Mouse (Mus musculus): ENCODE measurements around the gene Pde6b.
A peak's percentile ranks its signal among the peaks of the same experiment; 100 is the strongest.

Pde6b gene

GRCm38 (mm10) chr5:108389744-108390143 is 1.6 kb downstream of the Pde6b start:
- no peak for DNase-seq (ENCODE audit: low spot score in 2 of 2)

- DNase-seq (ENCODE audit: low spot score in 2 of 2), result no peak
Measured at GRCm38 (mm10) chr5:108403453-108403852, 15.3 kb downstream of the Pde6b start.

GRCm38 (mm10) chr5:108405460-108405859 is 17.3 kb downstream of the Pde6b start:
- no peak for DNase-seq (ENCODE audit: low spot score in 2 of 2)

GRCm38 (mm10) chr5:108406977-108407376 is 18.8 kb downstream of the Pde6b start:
- DNase-seq (ENCODE audit: low spot score in 2 of 2), result no peak

GRCm38 (mm10) chr5:108414711-108415110 is 26.5 kb downstream of the Pde6b start:
- no peak for DNase-seq (ENCODE audit: low spot score in 2 of 2)

- DNase-seq (ENCODE audit: low spot score in 2 of 2), result no peak
Measured at GRCm38 (mm10) chr5:108422741-108423140, 34.5 kb downstream of the Pde6b start.

GRCm38 (mm10) chr5:108423427-108423826 is 35.2 kb downstream of the Pde6b start:
- no peak for DNase-seq (ENCODE audit: low spot score in 2 of 2)

- DNase-seq (ENCODE audit: low spot score in 2 of 2), result peak in 1 of 2 experiments; percentile 32
Measured at GRCm38 (mm10) chr5:108427186-108427585, 39.0 kb downstream of the Pde6b start.

GRCm38 (mm10) chr5:108431196-108431595 is 43.0 kb downstream of the Pde6b start:
- DNase-seq (ENCODE audit: low spot score in 2 of 2), result no peak

- DNase-seq (ENCODE audit: low spot score in 2 of 2), result peak; percentile 92 to 95
Measured at GRCm38 (mm10) chr5:108433804-108434587, 45.8 kb downstream of the Pde6b start, which contains the start of gene Atp5k. Gene Atp5k, minus strand, starts transcription at chr5:108434448.

GRCm38 (mm10) chr5:108436101-108436500 is 47.9 kb downstream of the Pde6b start:
- DNase-seq (ENCODE audit: low spot score in 2 of 2), result no peak

GRCm38 (mm10) chr5:108446973-108447372 is 58.8 kb downstream of the Pde6b start:
- DNase-seq (ENCODE audit: low spot score in 2 of 2), result peak in 1 of 2 experiments; percentile 23

- no peak for DNase-seq (ENCODE audit: low spot score in 2 of 2)
Measured at GRCm38 (mm10) chr5:108447857-108448256, 59.7 kb downstream of the Pde6b start.

GRCm38 (mm10) chr5:108448785-108449668 is 60.8 kb downstream of the Pde6b start, which contains the start of gene Mfsd7a:
Gene Mfsd7a, minus strand, starts transcription at chr5:108448891.
- DNase-seq (ENCODE audit: low spot score in 2 of 2), result peak; percentile 69 to 84

GRCm38 (mm10) chr5:108450837-108451540 is 62.8 kb downstream of the Pde6b start:
- DNase-seq (ENCODE audit: low spot score in 2 of 2), result no peak

- no peak for DNase-seq (ENCODE audit: low spot score in 2 of 2)
Measured at GRCm38 (mm10) chr5:108451611-108452010, 63.4 kb downstream of the Pde6b start.

- DNase-seq (ENCODE audit: low spot score in 2 of 2), result no peak
Measured at GRCm38 (mm10) chr5:108452422-108452821, 64.2 kb downstream of the Pde6b start.

- no peak for DNase-seq (ENCODE audit: low spot score in 2 of 2)
Measured at GRCm38 (mm10) chr5:108454094-108454493, 65.9 kb downstream of the Pde6b start.

GRCm38 (mm10) chr5:108458706-108459105 is 70.5 kb downstream of the Pde6b start:
- no peak for DNase-seq (ENCODE audit: low spot score in 2 of 2)

GRCm38 (mm10) chr5:108460461-108460860 is 72.3 kb downstream of the Pde6b start:
- DNase-seq (ENCODE audit: low spot score in 2 of 2), result no peak

Data from urinary bladder, postnatal 36 days (tissue).